Mouse (Mus musculus): Measurements from ENCODE around the gene Tnfaip8l1.

GRCm38 (mm10) chr17:56139355-56139754 lies 22.9 kb upstream of the Tnfaip8l1 start:
- no peak for TF ChIP-seq CTCF (IDR thresholded peaks at IDR 0.05; ENCODE audit: borderline replicate concordance, control insufficient read depth, extremely low read depth, insufficient read depth, low read length, poor library complexity)
- TF ChIP-seq POLR2A (IDR thresholded peaks at IDR 0.05; ENCODE audit: control insufficient read depth, extremely low read depth, insufficient read depth, low read length, poor library complexity) = no peak

Measured in thymus, adult 2 months (tissue).